Mouse (Mus musculus) thymus, adult 2 months (tissue): Measurements from ENCODE around the gene Vdac2. TPM values are rescaled to one million over a fixed set of nuclear protein-coding genes. Genes with fewer than 3 reads are reported as not detected.
A peak's percentile ranks its signal among the peaks of the same experiment; 100 is the strongest.

Experiments
- DNase-seq: peaks from one replicate; pipeline ENCODE4 v3.0.0; 2021
- H3K27ac ChIP-seq: fragments of 200-500 bp; 2 replicates; pipeline ENCODE4 v1.5.1; 2012; ENCODE audit warnings: low read length, control low read depth; ENCODE audit not compliant: control insufficient read depth, insufficient read depth
- H3K27me3 ChIP-seq: fragments of 200-500 bp; 2 replicates; pipeline ENCODE4 v1.6.1; 2012; ENCODE audit warnings: mild to moderate bottlenecking, low read length, moderate library complexity, mixed read lengths; ENCODE audit not compliant: control insufficient read depth, insufficient read depth
- H3K36me3 ChIP-seq: fragments of 200-500 bp; 2 replicates; pipeline ENCODE4 v1.6.1; 2012; ENCODE audit warnings: mild to moderate bottlenecking, low read length, moderate library complexity; ENCODE audit not compliant: control insufficient read depth, insufficient read depth
- H3K4me1 ChIP-seq: fragments of 200-500 bp; replicated peaks from 2 replicates; pipeline ENCODE4 v1.6.1; 2012; ENCODE audit warnings: low read length; ENCODE audit not compliant: control insufficient read depth, insufficient read depth
- H3K4me3 ChIP-seq: fragments of 200-500 bp; 2 replicates; pipeline ENCODE4 v1.5.1; 2012; ENCODE audit warnings: mild to moderate bottlenecking, low read length, control low read depth, moderate library complexity; ENCODE audit not compliant: control insufficient read depth, insufficient read depth
- CTCF ChIP-seq: fragments of 200-500 bp; IDR thresholded peaks from 2 replicates; pipeline ENCODE4 v1.5.1; 2012; ENCODE audit warnings: mild to moderate bottlenecking, control low read depth, low read length, moderate library complexity, borderline replicate concordance; ENCODE audit not compliant: control insufficient read depth, poor library complexity, insufficient read depth; ENCODE audit errors: extremely low read depth
- POLR2A ChIP-seq: fragments of 200-500 bp; IDR thresholded peaks from 2 replicates; pipeline ENCODE4 v1.6.1; 2012; ENCODE audit warnings: mild to moderate bottlenecking, low read length, control low read depth, moderate library complexity; ENCODE audit not compliant: control insufficient read depth, poor library complexity, insufficient read depth; ENCODE audit errors: extremely low read depth
- WGBS: fragments of 180-500 bp; shearing (Covaris S2); methylation state at CpG from one replicate; pipeline ENCODE4 v1.1.7; 2018; 5-methylcytosine and 5-hydroxymethylcytosine counted together
- polyA plus RNA-seq: library from polyadenylated mRNA; depleted of rRNA; stranded (reverse); fragments of >200 nt; gene quantifications from 2 replicates; pipeline ENCODE4 v1.2.3, GENCODE M21; 2012

Vdac2 gene
- polyA plus RNA-seq, 1 experiment: 109 TPM

DNA sequence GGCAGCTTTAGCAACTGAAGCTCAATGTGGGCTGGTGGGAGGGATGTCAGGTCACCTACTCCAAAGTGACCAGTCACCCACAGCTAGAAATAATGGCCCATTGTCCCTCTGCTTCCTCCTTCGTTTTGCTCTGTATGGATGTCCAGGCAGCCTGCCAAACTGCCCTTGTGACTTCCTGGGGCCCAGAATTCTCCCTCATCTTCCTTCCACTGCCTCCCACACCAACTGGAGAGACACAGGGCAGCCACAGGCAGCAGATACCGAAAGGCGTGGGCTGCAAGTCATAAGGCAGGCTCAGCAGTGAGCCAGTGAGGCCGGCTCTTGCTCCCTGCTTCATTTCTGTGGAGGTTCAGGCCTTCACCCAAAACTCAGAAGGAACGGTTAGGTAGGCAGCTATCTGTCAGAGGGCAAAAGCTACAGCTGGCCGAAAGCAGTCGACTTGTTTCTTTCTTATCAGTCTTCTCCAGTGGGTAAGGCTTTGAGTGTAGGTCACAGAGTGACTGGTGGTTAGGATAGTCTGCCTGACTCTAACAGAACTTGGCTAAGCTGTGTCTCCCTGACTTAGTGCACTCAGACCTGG is 2.2 kb upstream of the Vdac2 start:
- no peaks in the 10 kb centered on the region for H3K4me1 ChIP-seq
- no peaks in the 10 kb centered on the region for H3K27me3 ChIP-seq
- DNase-seq: no peak
- no peak overlapping the region for H3K4me3 ChIP-seq
- H3K27ac ChIP-seq: no peak overlapping the region
- TF ChIP-seq POLR2A (no peak), CTCF (no peak)
- WGBS: 44% methylated on average over 7 of the region's 7 CpGs
- no peaks in the 10 kb centered on the region for H3K36me3 ChIP-seq

DNA sequence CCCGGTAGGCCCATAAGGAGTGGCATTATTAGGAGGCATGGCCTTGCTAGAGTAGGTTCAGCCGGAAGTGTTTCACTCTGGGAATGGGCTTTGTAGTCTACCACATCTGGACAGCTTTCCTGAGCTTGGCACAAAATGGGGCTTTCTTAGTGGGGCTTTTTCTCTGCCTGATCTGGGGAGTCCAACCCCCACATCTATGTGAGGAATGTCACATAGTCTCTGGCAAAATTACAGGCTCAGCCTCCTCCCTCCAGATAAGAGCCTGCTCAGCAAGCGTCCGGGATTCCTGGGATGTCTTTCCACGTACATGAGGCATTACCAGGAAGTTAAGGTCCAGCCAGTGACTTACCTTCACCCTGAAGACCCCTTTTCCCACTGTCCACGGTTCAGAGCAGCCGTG is 1.1 kb upstream of the Vdac2 start:
- TF ChIP-seq CTCF: no peak
- TF ChIP-seq POLR2A: no peak
- Histone ChIP-seq H3K27me3 (no peaks in the 10 kb centered on the region), H3K4me3 (no peak overlapping the region), H3K27ac (no peak overlapping the region), H3K36me3 (no peaks in the 10 kb centered on the region), H3K4me1 (no peaks in the 10 kb centered on the region)
- 88% methylated on average over 7 of the region's 7 CpGs for WGBS
- no peak for DNase-seq

DNA sequence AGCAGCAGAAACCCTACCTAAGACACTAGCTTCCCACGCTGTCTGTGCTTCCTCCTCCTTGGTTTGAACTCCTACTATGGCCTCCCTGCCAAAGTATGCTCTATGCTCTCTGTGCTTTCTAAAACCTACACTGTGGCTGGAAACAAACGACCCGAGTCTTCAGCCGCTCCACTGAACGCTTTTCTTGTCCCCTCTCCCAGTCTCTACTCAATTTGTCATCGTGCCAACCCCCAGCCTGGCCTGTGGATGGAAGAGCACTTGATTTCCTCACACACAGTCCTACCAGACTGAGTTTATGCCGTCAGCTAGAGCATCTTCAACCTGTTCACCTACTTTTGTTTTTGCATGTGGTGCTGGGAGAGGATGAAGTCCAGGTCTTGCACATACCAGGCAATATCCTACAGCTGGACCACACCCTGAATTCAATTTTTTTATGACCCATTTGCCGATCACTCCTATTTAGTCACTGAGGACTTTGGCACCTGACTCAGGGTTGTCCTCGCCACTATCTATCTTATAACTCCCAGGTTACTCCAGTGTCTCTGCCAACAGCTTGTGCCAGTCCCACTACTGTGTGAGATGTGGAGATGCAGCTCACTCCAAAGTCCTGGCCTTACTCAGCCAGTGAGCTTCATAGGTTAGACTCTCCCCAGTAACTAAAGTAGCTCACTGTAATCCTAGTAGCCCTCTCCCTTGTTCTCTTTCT is 901 bp downstream of the Vdac2 start:
- Histone ChIP-seq H3K36me3 (no peaks in the 10 kb centered on the region), H3K4me3 (no peak overlapping the region), H3K4me1 (peaks cover 9% of the 10 kb centered on the region), H3K27me3 (no peaks in the 10 kb centered on the region), H3K27ac (no peak overlapping the region)
- DNase-seq: no peak
- TF ChIP-seq POLR2A: no peak
- no peak for TF ChIP-seq CTCF
- 87% methylated on average over 9 of the region's 9 CpGs for WGBS

DNA sequence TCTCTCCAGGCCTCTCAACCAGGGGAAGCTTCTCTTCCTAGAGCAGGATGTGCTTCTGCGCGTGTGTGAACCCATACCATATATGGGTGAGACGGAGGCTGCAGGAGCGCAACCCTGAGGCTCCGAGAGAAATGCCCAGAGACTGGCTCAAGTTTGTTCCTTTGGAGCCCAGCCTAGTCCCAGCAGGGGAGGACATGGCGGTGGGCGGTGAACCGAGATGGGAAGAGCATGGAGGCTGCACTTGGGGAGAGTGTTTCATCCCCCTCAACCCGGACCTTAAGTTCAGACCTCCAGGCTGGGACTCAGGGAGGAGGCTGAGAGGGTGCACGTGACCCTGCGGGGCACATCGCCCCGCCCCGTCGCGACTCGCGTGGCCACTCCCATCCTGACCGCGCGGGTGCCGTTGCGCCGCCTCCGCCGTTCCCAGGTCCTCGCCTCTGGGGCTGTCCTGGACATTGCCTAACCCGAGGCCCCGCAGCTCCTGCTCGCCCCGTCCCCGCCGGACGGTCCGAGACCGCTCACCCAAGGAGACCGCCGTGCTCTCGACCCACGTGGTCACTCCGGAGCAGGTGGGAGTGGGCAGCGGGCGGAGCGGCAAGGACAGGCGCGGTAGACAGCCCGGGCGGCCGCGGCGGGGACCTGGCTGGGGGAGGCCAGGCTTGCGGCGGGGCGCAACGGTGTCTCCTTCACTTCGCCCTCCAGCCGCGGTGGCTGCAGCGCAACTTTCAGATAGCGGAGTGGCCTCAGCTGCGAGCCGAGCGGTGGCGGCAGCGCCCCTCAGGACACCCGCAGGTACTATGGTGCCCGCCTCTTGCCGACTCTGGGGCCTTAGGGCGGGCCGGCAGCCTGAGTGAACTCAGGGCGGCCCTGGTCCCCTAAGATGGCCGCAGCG is 6.1 kb downstream of the Vdac2 start:
- peak overlapping the region; percentile 76 for H3K4me3 ChIP-seq
- TF ChIP-seq POLR2A (peak; percentile 75), CTCF (peak; percentile 47; the same call in 1 of the 2 replicates)
- H3K27ac ChIP-seq: peak overlapping the region; percentile 78
- H3K27me3 ChIP-seq: no peaks in the 10 kb centered on the region
- H3K4me1 ChIP-seq: peaks cover 9% of the 10 kb centered on the region
- peak; percentile 97 for DNase-seq
- H3K36me3 ChIP-seq: peaks cover 11% of the 10 kb centered on the region
- under 1% methylated on average over 73 of the region's 73 CpGs for WGBS

DNA sequence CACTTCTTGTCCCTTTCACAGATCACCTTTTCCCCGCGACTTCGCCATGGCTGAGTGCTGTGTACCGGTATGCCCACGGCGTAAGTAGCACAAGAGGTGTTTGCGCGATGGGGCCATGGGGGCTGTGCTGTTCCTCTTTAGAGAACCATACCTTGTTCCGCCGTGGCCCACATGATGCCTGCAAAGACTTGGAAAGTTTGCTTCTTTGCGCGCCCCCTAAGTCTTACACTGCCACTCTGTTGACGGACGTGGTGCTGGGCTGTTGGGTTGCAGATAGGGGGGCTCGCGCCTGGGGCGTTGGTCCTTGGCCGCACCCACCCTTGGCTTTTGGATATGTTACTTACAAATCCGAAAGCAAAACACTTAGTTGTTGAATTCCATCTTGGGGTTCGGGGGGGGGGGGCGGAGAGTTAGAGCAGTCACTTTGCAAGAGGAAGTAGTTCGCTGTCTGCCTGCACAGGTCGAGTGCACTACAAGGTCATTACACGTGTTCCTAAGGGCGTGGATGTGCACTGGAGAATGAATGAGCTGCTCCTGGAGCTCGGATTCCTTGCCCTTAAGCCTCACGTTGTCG is 6.9 kb downstream of the Vdac2 start:
- no peak for DNase-seq
- Histone ChIP-seq H3K27ac (peak overlapping the region; percentile 48), H3K27me3 (no peaks in the 10 kb centered on the region), H3K4me3 (peak overlapping the region; percentile 76), H3K4me1 (peaks cover 9% of the 10 kb centered on the region), H3K36me3 (peaks cover 16% of the 10 kb centered on the region)
- under 1% methylated on average over 28 of the region's 28 CpGs for WGBS
- TF ChIP-seq CTCF (no peak), POLR2A (no peak)

DNA sequence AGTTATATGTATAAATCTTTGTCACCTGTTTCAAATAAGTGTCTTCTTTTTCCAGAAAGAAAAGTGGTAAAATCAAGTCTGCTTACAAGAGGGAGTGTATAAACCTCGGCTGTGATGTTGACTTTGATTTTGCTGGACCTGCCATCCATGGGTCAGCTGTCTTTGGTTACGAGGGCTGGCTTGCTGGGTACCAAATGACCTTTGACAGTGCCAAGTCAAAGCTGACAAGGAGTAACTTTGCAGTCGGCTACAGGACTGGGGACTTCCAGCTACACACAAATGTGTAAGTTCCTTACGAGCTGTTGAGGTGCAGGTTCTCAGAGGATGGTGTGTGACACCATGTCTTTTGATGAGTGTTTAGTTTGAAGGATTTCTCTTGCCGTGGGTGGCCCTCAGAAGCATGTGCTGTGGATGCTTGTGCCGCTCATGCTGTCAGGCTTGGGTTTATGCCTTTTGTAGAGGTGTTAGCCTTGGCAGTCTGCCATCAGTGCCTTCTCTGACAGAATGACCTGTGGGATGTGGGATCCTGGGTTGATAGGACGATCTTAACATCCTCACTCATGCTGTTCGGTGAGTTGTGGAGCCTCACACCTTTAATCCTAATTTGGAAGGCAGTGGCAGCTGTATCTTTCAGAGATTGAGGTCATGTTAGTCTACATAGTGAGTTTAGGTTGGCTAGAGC is 13.4 kb downstream of the Vdac2 start:
- no peak for TF ChIP-seq POLR2A
- TF ChIP-seq CTCF: no peak
- H3K36me3 ChIP-seq: peaks cover 81% of the 10 kb centered on the region
- H3K4me3 ChIP-seq: no peak overlapping the region
- 95% methylated on average over 8 of the region's 8 CpGs for WGBS
- no peak for DNase-seq
- H3K27ac ChIP-seq: no peak overlapping the region
- no peaks in the 10 kb centered on the region for H3K27me3 ChIP-seq
- H3K4me1 ChIP-seq: no peaks in the 10 kb centered on the region
